Mouse (Mus musculus) olfactory bulb, adult 2 months (tissue): ENCODE measurements around the gene H2-DMb1. TPM values are rescaled to one million over a fixed set of nuclear protein-coding genes. Genes with fewer than 3 reads are reported as not detected.
A peak's percentile ranks its signal among the peaks of the same experiment; 100 is the strongest.

Experiments used
- H3K27ac ChIP-seq: fragments of 200-500 bp; 2 replicates; pipeline ENCODE4 v1.5.1; 2012; ENCODE audit warnings: low read depth, low read length; ENCODE audit not compliant: insufficient read depth
- H3K4me1 ChIP-seq: fragments of 200-500 bp; 2 replicates; pipeline ENCODE4 v1.6.1; 2012; ENCODE audit warnings: low read length; ENCODE audit not compliant: control insufficient read depth, insufficient read depth
- H3K4me3 ChIP-seq: fragments of 200-500 bp; 2 replicates; pipeline ENCODE4 v1.5.1; 2012; ENCODE audit warnings: mild to moderate bottlenecking, low read depth, low read length, moderate library complexity; ENCODE audit not compliant: insufficient read depth
- CTCF ChIP-seq: fragments of 200-500 bp; IDR thresholded peaks from 2 replicates; pipeline ENCODE4 v1.5.1; 2012; ENCODE audit warnings: low read depth, mild to moderate bottlenecking, low read length, moderate library complexity; ENCODE audit not compliant: insufficient read depth
- POLR2A ChIP-seq: fragments of 200-500 bp; IDR thresholded peaks from 2 replicates; pipeline ENCODE4 v1.6.1; 2012; ENCODE audit warnings: mild to moderate bottlenecking, low read depth, low read length, moderate library complexity; ENCODE audit not compliant: insufficient read depth
- WGBS: fragments of 180-500 bp; shearing (Covaris S2); methylation state at CpG from one replicate; pipeline ENCODE4 v1.1.7; 2018; 5-methylcytosine and 5-hydroxymethylcytosine counted together
- polyA plus RNA-seq: library from polyadenylated mRNA; stranded (reverse); fragments of >200 nt; gene quantifications from 2 replicates; pipeline ENCODE4 v1.2.4, GENCODE M21; 2012; ENCODE audit warnings: low replicate concordance; ENCODE audit not compliant: missing spikeins, insufficient read depth, insufficient read length

The H2-DMb1 gene
- polyA plus RNA-seq, 1 experiment: not detected

DNA sequence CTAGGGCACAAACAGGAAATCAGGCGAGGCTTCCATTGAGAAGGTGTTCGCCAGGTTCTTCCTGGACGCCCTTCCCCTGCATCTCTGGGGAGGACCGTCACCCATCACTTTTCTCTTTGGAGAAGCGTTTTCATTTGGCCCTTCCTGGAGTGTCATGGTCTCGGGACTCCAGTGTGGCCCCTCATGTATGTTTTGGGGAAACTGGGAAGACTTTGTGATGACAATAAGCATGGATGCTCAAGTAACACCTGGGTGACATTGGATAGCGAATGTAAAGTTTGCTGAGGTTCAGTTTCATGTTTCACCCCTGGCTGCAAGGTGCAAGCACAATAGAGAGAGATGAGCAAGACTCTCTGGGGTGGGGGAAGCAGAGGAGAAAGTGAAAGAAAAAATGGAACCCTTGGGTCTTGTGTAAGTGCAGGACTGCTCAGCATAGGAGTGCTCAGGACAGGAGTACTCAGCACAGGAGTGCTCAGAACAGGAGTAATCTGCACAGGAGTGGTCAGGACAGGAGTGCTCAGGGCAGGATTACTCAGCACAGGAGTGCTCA, 48.7 kb downstream of the H2-DMb1 start:
- H3K27ac ChIP-seq: no peak overlapping the region
- TF ChIP-seq POLR2A: no peak
- no peak for TF ChIP-seq CTCF
- 86% methylated on average over 7 of the region's 7 CpGs for WGBS
- no peak overlapping the region for H3K4me3 ChIP-seq
- H3K4me1 ChIP-seq: peaks cover 27% of the 10 kb centered on the region

DNA sequence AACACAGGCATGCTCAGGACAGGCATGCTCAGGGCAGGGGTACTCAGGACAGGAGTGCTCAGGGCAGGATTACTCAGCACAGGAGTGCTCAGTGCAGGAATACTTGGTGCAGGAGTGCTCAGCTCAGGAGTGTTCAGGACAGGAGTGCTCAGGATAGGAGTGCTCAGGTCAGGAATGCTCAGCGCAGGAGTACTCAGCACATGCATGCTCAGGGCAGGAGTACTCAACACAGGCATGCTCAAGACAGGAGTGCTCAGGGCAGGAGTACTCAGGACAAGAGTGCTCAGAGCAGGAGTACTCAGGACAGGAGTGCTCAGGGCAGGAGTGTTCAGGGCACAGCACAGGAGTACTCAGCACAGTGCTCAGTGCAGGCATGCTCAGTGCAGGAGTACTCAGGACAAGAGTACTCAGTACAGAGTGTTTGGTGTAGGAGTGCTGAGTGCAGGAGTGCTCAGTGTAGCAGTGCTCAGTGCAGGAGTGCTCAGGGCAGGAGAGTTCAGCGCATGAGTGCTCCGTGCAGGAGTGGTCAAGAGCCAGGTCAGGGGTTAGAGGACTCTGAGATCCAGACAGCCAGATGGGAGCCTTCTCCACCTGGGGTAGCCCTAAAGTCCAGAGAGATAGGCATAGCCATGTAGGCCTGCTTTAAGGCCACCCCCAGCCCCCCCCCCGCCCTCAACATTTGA, 50.0 kb downstream of the H2-DMb1 start:
- Histone ChIP-seq H3K27ac (no peak overlapping the region), H3K4me1 (peaks cover 20% of the 10 kb centered on the region), H3K4me3 (no peak overlapping the region)
- WGBS: 90% methylated on average over 4 of the region's 4 CpGs
- no peak for TF ChIP-seq POLR2A
- TF ChIP-seq CTCF: no peak

DNA sequence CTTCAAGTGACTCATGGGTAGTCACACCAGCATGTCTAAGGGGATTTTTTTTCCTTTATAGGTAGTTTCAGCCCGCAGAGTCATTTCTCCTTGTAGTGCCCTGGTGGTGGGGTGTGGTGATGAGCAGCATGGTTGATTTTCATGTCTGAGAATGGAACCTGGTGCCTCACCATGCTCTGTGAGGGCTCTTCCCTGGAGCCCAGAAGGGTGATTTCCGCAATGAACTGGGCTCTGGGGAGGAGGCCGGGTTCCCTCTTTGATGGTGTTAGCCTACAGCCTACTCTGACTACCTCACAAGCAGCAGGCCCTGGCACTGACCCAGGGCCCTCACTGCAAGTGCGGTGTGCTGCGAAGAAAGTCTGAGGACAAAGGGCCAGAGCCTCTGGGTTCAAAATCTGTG, 50.6 kb downstream of the H2-DMb1 start, which contains the start of gene Tap2:
Tap2 (plus strand) TSS at position 84 of the 400 bp plus-strand sequence.
- Histone ChIP-seq H3K4me1 (peaks cover 15% of the 10 kb centered on the region), H3K27ac (no peak within 1 kb of the TSS), H3K4me3 (peak within 1 kb of the TSS; percentile 71)
- 78% methylated on average over 5 of the region's 5 CpGs for WGBS
- TF ChIP-seq POLR2A (no peak), CTCF (no peak)

DNA sequence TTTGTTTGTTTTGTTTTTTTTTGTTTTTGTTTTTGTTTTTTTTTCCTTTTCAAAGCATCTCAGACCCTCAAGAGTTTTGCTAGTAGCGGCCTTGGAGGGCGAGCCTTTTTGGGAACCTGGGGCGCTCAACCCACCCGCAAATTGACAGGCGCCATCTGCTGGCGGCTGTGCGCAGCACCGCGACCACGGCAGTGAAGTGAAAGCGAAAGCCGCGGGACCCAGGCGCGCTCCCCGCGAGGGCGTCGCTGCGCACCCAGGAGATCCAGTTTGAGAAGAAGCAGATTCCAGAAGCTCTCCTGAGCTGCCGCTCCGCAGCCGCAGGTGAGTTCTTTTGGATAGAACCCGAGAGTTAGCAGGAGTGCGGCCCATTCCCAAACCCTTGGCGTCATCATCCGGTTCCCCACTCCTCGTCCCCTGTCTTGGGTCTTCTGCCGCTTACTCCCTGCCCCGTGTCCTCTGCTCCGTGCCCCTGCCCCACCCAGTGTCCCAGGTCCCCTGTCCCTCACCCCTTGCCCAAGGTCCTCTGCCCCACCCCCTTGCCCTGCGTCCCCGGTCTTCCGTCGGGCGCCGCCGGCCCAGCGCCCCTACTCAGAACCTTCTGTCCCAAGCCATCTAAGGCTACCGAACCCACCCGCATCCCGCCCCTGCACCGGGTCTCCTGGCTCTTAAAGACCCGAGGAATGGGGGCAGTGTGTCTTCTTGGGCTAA, 51.6 kb downstream of the H2-DMb1 start:
- TF ChIP-seq CTCF (peak; percentile 95), POLR2A (no peak)
- under 1% methylated on average over 44 of the region's 44 CpGs for WGBS
- H3K4me3 ChIP-seq: peak overlapping the region; percentile 71
- no peak overlapping the region for H3K27ac ChIP-seq
- H3K4me1 ChIP-seq: peaks cover 14% of the 10 kb centered on the region

DNA sequence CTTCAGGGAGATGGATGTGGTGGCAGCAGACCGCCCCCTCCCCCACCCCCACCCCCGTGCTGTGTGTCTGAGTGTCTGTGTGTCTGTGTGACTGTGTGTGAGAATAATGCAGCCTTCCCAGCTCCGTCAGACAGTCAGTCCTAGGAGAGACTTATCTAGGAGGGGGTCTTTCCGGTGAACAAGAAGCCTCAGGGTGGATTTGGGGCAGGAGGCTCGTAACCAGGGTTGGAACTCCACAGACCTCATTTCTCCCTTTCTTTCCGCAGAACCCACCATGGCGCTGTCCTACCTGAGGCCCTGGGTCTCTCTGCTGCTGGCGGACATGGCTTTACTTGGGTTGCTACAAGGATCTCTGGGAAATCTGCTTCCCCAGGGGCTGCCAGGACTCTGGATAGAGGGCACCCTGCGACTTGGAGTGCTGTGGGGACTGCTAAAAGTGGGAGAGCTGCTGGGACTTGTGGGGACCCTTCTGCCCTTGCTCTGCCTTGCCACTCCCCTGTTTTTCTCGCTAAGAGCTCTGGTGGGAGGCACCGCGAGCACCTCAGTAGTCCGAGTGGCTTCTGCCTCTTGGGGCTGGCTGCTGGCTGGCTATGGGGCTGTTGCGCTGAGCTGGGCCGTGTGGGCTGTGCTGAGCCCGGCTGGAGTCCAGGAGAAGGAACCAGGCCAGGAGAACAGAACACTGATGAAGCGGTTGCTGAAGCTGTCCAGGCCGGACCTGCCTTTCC, 52.3 kb downstream of the H2-DMb1 start:
- WGBS: 20% methylated on average over 18 of the region's 18 CpGs
- H3K4me3 ChIP-seq: peak overlapping the region; percentile 71
- no peak for TF ChIP-seq CTCF
- no peak for TF ChIP-seq POLR2A
- H3K27ac ChIP-seq: peak overlapping the region; percentile 9; the same call in 1 of the 2 replicates
- peaks cover 14% of the 10 kb centered on the region for H3K4me1 ChIP-seq

DNA sequence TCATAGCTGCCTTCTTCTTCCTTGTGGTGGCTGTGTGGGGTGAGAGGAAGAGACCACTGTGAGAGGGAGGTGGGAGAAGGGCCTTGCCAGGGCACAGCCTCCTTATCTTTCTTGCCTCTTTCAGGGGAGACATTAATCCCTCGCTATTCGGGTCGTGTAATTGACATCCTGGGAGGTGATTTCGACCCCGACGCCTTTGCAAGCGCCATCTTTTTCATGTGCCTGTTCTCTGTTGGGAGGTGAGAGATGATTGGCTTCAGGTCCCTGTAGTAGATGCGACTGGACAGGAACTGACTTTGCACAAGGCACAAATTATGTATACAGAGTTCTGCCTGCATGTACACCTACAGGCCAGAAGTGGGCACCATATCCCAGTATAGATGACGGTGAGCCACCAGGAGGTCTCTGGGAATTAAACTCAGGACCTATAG, 52.9 kb downstream of the H2-DMb1 start:
- 21% methylated on average over 9 of the region's 9 CpGs for WGBS

DNA sequence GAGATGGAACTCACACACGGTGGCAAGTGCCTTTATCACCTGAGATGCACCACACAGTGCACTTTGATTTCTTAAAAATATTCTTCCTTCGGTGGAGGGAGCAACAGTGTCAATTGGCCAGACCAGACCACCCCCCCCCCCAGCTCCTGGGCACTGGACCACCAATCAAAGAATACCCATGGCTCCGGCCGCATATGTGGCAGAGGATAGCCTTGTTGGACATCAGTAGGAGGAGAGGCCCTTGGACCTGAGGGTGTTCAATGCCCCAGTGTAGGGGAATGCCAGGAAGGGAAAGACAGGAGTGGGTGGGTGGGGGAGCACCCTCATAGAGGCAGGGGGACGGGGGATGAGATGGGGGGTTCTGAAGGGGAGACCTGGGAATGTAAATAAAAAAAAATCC, 53.9 kb downstream of the H2-DMb1 start:
- WGBS: 90% methylated on average over 5 of the region's 5 CpGs
- Histone ChIP-seq H3K4me3 (no peak overlapping the region), H3K4me1 (peaks cover 14% of the 10 kb centered on the region), H3K27ac (no peak overlapping the region)
- no peak for TF ChIP-seq CTCF
- no peak for TF ChIP-seq POLR2A

More for the DNA sequence above, 52.9 kb downstream of the H2-DMb1 start:
- H3K4me1 ChIP-seq: peaks cover 14% of the 10 kb centered on the region
- H3K4me3 ChIP-seq: peak overlapping the region; percentile 71; the same call in 1 of the 2 replicates
- TF ChIP-seq POLR2A (no peak), CTCF (0 out of 2 replicates have a peak, but pooled peaks have one; percentile 24)
- peak overlapping the region; percentile 9; the same call in 1 of the 2 replicates for H3K27ac ChIP-seq

DNA sequence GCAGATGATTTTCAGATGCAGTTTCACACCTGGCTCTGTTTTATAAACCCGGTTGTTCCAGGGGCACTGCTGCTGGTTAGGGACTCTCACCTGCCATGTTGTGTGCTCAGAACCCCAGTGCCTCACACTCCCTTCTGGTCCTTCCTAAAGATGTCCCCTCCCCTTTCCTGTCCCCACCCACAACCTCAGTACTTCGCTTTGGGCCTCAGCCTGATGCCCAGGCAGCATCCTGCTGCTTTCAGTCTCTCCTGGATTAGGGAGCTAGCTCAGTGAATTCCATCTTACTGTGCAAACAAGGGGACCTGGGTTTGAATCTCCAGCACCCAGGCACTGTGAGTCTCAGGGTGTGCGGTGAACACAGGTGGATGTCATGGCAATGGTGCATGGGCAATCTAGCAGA, 54.6 kb downstream of the H2-DMb1 start:
- 73% methylated on average over 3 of the region's 3 CpGs for WGBS
- no peak overlapping the region for H3K27ac ChIP-seq
- no peak for TF ChIP-seq POLR2A
- no peak for TF ChIP-seq CTCF

More for the DNA sequence above, 54.6 kb downstream of the H2-DMb1 start:
- H3K4me3 ChIP-seq: no peak overlapping the region
- H3K4me1 ChIP-seq: peaks cover 14% of the 10 kb centered on the region
